Mouse (Mus musculus) spleen, adult 2 months (tissue): Measurements from ENCODE around the gene Dab2ip.

Source experiments
- CTCF ChIP-seq: fragments of 200-500 bp; IDR thresholded peaks from 2 replicates; pipeline ENCODE4 v1.5.1; 2011; ENCODE audit warnings: mild to moderate bottlenecking, inconsistent platforms; ENCODE audit not compliant: insufficient read depth, insufficient read length, insufficient replicate concordance; ENCODE audit errors: extremely low read depth
- POLR2A ChIP-seq: fragments of 200-500 bp; IDR thresholded peaks from 2 replicates; pipeline ENCODE4 v1.6.1; 2011; ENCODE audit warnings: low read depth, low read length, inconsistent platforms

DNA sequence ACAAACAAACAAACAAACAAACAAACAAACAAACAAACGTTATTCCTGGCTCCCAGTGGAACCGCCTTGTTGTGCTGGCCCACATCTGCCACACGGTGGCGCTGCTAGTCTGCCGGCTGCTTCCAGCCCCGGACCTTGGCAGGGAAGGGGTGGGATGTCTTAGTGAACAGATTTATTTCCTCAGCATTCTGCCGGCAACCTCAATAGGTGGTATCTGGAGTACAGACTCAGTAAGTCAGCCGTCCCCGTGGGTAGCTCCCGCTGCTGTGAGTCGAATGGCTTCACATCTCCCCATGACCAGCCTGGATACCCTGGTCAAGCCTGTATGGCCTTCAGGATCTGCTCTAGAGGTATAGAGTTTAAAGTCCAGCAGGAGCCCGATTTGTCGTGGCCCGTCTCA lies 13.3 kb upstream of the Dab2ip start:
- TF ChIP-seq CTCF (peak; percentile 85; the same call in 1 of the 2 replicates), POLR2A (no peak)
